Mouse (Mus musculus): ENCODE measurements around the gene Atg4a-ps. TPM values are rescaled to one million over a fixed set of nuclear protein-coding genes. Genes with fewer than 3 reads are reported as not detected.

Gene Atg4a-ps
- polyA plus RNA-seq, 1 experiment, result not detected

- Histone ChIP-seq H3K4me1 (no peaks in the 10 kb centered on the region), H3K9me3 (no peaks in the 10 kb centered on the region), H3K36me3 (replicated peaks; ENCODE audit: low read length) (no peaks in the 10 kb centered on the region), H3K4me3 (replicated peaks) (no peak overlapping the region), H3K27me3 (replicated peaks) (peaks cover 4% of the 10 kb centered on the region)
- TF ChIP-seq GATA1 (IDR thresholded peaks at IDR 0.05; ENCODE audit: borderline replicate concordance, low read length) (no peak), FLI1 (IDR thresholded peaks at IDR 0.05; ENCODE audit: low read length) (no peak)
These were observed 17.5 kb upstream of the Atg4a-ps start for GRCm38 (mm10) chr3:103663385-103663784.

GRCm38 (mm10) chr3:103661714-103662113 lies 15.8 kb upstream of the Atg4a-ps start:
- Histone ChIP-seq H3K4me1 (no peaks in the 10 kb centered on the region), H3K36me3 (replicated peaks; ENCODE audit: low read length) (no peaks in the 10 kb centered on the region), H3K4me3 (replicated peaks) (no peak overlapping the region), H3K9me3 (no peaks in the 10 kb centered on the region), H3K27me3 (replicated peaks) (peaks cover 6% of the 10 kb centered on the region)
- TF ChIP-seq GATA1 (IDR thresholded peaks at IDR 0.05; ENCODE audit: borderline replicate concordance, low read length), result no peak
- TF ChIP-seq FLI1 (IDR thresholded peaks at IDR 0.05; ENCODE audit: low read length), result no peak

GRCm38 (mm10) chr3:103660012-103660411 lies 14.1 kb upstream of the Atg4a-ps start:
- Histone ChIP-seq H3K27me3 (replicated peaks) (peaks cover 4% of the 10 kb centered on the region), H3K4me3 (replicated peaks) (no peak overlapping the region), H3K36me3 (replicated peaks; ENCODE audit: low read length) (no peaks in the 10 kb centered on the region), H3K9me3 (no peaks in the 10 kb centered on the region), H3K4me1 (no peaks in the 10 kb centered on the region)
- TF ChIP-seq GATA1 (IDR thresholded peaks at IDR 0.05; ENCODE audit: borderline replicate concordance, low read length), result no peak
- TF ChIP-seq FLI1 (IDR thresholded peaks at IDR 0.05; ENCODE audit: low read length), result no peak

GRCm38 (mm10) chr3:103650406-103650805 lies 4.5 kb upstream of the Atg4a-ps start:
- TF ChIP-seq GATA1 (IDR thresholded peaks at IDR 0.05; ENCODE audit: borderline replicate concordance, low read length) (no peak), FLI1 (IDR thresholded peaks at IDR 0.05; ENCODE audit: low read length) (no peak)
- H3K27me3 ChIP-seq (replicated peaks), result no peaks in the 10 kb centered on the region

GRCm38 (mm10) chr3:103649716-103650115 lies 3.8 kb upstream of the Atg4a-ps start:
- Histone ChIP-seq H3K27me3 (replicated peaks) (no peaks in the 10 kb centered on the region), H3K36me3 (replicated peaks; ENCODE audit: low read length) (no peaks in the 10 kb centered on the region), H3K9me3 (peaks cover 15% of the 10 kb centered on the region), H3K4me1 (no peaks in the 10 kb centered on the region), H3K4me3 (replicated peaks) (no peak overlapping the region)
- TF ChIP-seq GATA1 (IDR thresholded peaks at IDR 0.05; ENCODE audit: borderline replicate concordance, low read length) (no peak), FLI1 (IDR thresholded peaks at IDR 0.05; ENCODE audit: low read length) (no peak)

More at GRCm38 (mm10) chr3:103650406-103650805, 4.5 kb upstream of the Atg4a-ps start:
- Histone ChIP-seq H3K9me3 (peaks cover 15% of the 10 kb centered on the region), H3K4me3 (replicated peaks) (no peak overlapping the region), H3K4me1 (no peaks in the 10 kb centered on the region), H3K36me3 (replicated peaks; ENCODE audit: low read length) (no peaks in the 10 kb centered on the region)

- Histone ChIP-seq H3K27me3 (replicated peaks) (no peaks in the 10 kb centered on the region), H3K4me1 (no peaks in the 10 kb centered on the region), H3K36me3 (replicated peaks; ENCODE audit: low read length) (no peaks in the 10 kb centered on the region), H3K4me3 (replicated peaks) (no peak overlapping the region), H3K9me3 (peaks cover 15% of the 10 kb centered on the region)
- TF ChIP-seq FLI1 (IDR thresholded peaks at IDR 0.05; ENCODE audit: low read length), result no peak
- no peak for TF ChIP-seq GATA1 (IDR thresholded peaks at IDR 0.05; ENCODE audit: borderline replicate concordance, low read length)
These were observed 2.6 kb upstream of the Atg4a-ps start for GRCm38 (mm10) chr3:103648486-103648885.

- TF ChIP-seq FLI1 (IDR thresholded peaks at IDR 0.05; ENCODE audit: low read length), result no peak
- no peak for TF ChIP-seq GATA1 (IDR thresholded peaks at IDR 0.05; ENCODE audit: borderline replicate concordance, low read length)
- Histone ChIP-seq H3K4me1 (no peaks in the 10 kb centered on the region), H3K36me3 (replicated peaks; ENCODE audit: low read length) (no peaks in the 10 kb centered on the region), H3K4me3 (replicated peaks) (no peak overlapping the region), H3K27me3 (replicated peaks) (peaks cover 4% of the 10 kb centered on the region), H3K9me3 (peaks cover 15% of the 10 kb centered on the region)
These were observed 1.4 kb upstream of the Atg4a-ps start for GRCm38 (mm10) chr3:103647164-103647867.

- H3K4me3 ChIP-seq (replicated peaks), result no peak overlapping the region
- no peaks in the 10 kb centered on the region for H3K36me3 ChIP-seq (replicated peaks; ENCODE audit: low read length)
- no peaks in the 10 kb centered on the region for H3K9me3 ChIP-seq
- TF ChIP-seq FLI1 (IDR thresholded peaks at IDR 0.05; ENCODE audit: low read length), result no peak
- TF ChIP-seq GATA1 (IDR thresholded peaks at IDR 0.05; ENCODE audit: borderline replicate concordance, low read length), result no peak
- no peaks in the 10 kb centered on the region for H3K4me1 ChIP-seq
- H3K27me3 ChIP-seq (replicated peaks), result peaks cover 18% of the 10 kb centered on the region
These were observed 4.6 kb downstream of the Atg4a-ps start for GRCm38 (mm10) chr3:103641301-103641700.

- H3K36me3 ChIP-seq (replicated peaks; ENCODE audit: low read length), result no peaks in the 10 kb centered on the region
- no peak overlapping the region for H3K4me3 ChIP-seq (replicated peaks)
These were observed 5.6 kb downstream of the Atg4a-ps start for GRCm38 (mm10) chr3:103640226-103640803.

GRCm38 (mm10) chr3:103637641-103638040 lies 8.2 kb downstream of the Atg4a-ps start:
- peaks cover 17% of the 10 kb centered on the region for H3K27me3 ChIP-seq (replicated peaks)
- H3K4me3 ChIP-seq (replicated peaks), result no peak overlapping the region
- no peaks in the 10 kb centered on the region for H3K36me3 ChIP-seq (replicated peaks; ENCODE audit: low read length)
- TF ChIP-seq FLI1 (IDR thresholded peaks at IDR 0.05; ENCODE audit: low read length) (no peak), GATA1 (IDR thresholded peaks at IDR 0.05; ENCODE audit: borderline replicate concordance, low read length) (no peak)
- no peaks in the 10 kb centered on the region for H3K9me3 ChIP-seq
- peaks cover 7% of the 10 kb centered on the region; the same call in 1 of the 2 replicates for H3K4me1 ChIP-seq

More at GRCm38 (mm10) chr3:103640226-103640803, 5.6 kb downstream of the Atg4a-ps start:
- H3K27me3 ChIP-seq (replicated peaks), result peaks cover 18% of the 10 kb centered on the region
- H3K4me1 ChIP-seq, result no peaks in the 10 kb centered on the region
- H3K9me3 ChIP-seq, result no peaks in the 10 kb centered on the region
- TF ChIP-seq FLI1 (IDR thresholded peaks at IDR 0.05; ENCODE audit: low read length) (no peak), GATA1 (IDR thresholded peaks at IDR 0.05; ENCODE audit: borderline replicate concordance, low read length) (no peak)

Data from megakaryocyte, embryonic 14.5 days (primary cell).